Mouse (Mus musculus) olfactory bulb, adult 2 months (tissue): ENCODE measurements around the gene 9830107B12Rik.

Experiments
- CTCF ChIP-seq: fragments of 200-500 bp; IDR thresholded peaks from 2 replicates; pipeline ENCODE4 v1.5.1; 2012; ENCODE audit warnings: low read depth, mild to moderate bottlenecking, low read length, moderate library complexity; ENCODE audit not compliant: insufficient read depth
- POLR2A ChIP-seq: fragments of 200-500 bp; IDR thresholded peaks from 2 replicates; pipeline ENCODE4 v1.6.1; 2012; ENCODE audit warnings: mild to moderate bottlenecking, low read depth, low read length, moderate library complexity; ENCODE audit not compliant: insufficient read depth

GRCm38 (mm10) chr17:48107333-48107732 is 38.7 kb downstream of the 9830107B12Rik start:
- TF ChIP-seq POLR2A (no peak), CTCF (no peak)
